Mouse (Mus musculus) heart, embryonic 13.5 days (tissue): ENCODE data around the gene Mmaa. TPM values are rescaled to one million over a fixed set of nuclear protein-coding genes. Genes with fewer than 3 reads are reported as not detected.

Experiments used
- ATAC-seq: fragments of 200-750 bp; cut with Nextera tagmentation; 2 replicates; pipeline ENCODE4 v1.8.0; 2017; ENCODE audit warnings: moderate TSS enrichment; ENCODE audit not compliant: insufficient number of reproducible peaks, low FRiP score, low TSS enrichment; ENCODE audit errors: extremely low read depth
- H3K27ac ChIP-seq: fragments of 300-500 bp; sonication (generic); replicated peaks from 2 replicates; pipeline ENCODE4 v1.5.1; 2015; ENCODE audit warnings: moderate library complexity, mild to moderate bottlenecking, inconsistent platforms
- H3K27me3 ChIP-seq: fragments of 300-500 bp; sonication (generic); replicated peaks from 2 replicates; pipeline ENCODE4 v1.6.1; 2015; ENCODE audit warnings: mild to moderate bottlenecking, inconsistent platforms
- H3K36me3 ChIP-seq: fragments of 300-500 bp; sonication (generic); 2 replicates; pipeline ENCODE4 v1.6.1; 2015; ENCODE audit warnings: mild to moderate bottlenecking, inconsistent platforms
- H3K4me1 ChIP-seq: fragments of 300-500 bp; sonication (generic); 2 replicates; pipeline ENCODE4 v1.6.1; 2015; ENCODE audit warnings: inconsistent platforms
- H3K4me2 ChIP-seq: fragments of 300-500 bp; sonication (generic); 2 replicates; pipeline ENCODE4 v1.6.1; 2015; ENCODE audit warnings: inconsistent platforms, mild to moderate bottlenecking, moderate library complexity
- H3K4me3 ChIP-seq: fragments of 300-500 bp; sonication (generic); 2 replicates; pipeline ENCODE4 v1.5.1; 2015; ENCODE audit warnings: moderate library complexity, mild to moderate bottlenecking, inconsistent platforms
- H3K9ac ChIP-seq: fragments of 300-500 bp; sonication (generic); 2 replicates; pipeline ENCODE4 v1.6.1; 2015; ENCODE audit warnings: inconsistent platforms, mild to moderate bottlenecking, moderate library complexity
- H3K9me3 ChIP-seq: fragments of 300-500 bp; sonication (generic); 2 replicates; pipeline ENCODE4 v1.6.1; 2016; ENCODE audit warnings: inconsistent platforms
- WGBS: fragments of 180-500 bp; shearing (Covaris S2); methylation state at CpG from one replicate; pipeline ENCODE4 v1.1.7; 2015; ENCODE audit warnings: mixed read lengths; 5-methylcytosine and 5-hydroxymethylcytosine counted together
- polyA plus RNA-seq: library from polyadenylated mRNA; unstranded; fragments of >200 nt; fragmentation: Nextera tagmentation; extraction: Ambion mirVana; gene quantifications from 2 replicates; pipeline ENCODE4 v1.2.1, GENCODE M21; 2015

The Mmaa gene
- polyA plus RNA-seq, 1 experiment from 2014 or later, result 13.1 TPM

DNA sequence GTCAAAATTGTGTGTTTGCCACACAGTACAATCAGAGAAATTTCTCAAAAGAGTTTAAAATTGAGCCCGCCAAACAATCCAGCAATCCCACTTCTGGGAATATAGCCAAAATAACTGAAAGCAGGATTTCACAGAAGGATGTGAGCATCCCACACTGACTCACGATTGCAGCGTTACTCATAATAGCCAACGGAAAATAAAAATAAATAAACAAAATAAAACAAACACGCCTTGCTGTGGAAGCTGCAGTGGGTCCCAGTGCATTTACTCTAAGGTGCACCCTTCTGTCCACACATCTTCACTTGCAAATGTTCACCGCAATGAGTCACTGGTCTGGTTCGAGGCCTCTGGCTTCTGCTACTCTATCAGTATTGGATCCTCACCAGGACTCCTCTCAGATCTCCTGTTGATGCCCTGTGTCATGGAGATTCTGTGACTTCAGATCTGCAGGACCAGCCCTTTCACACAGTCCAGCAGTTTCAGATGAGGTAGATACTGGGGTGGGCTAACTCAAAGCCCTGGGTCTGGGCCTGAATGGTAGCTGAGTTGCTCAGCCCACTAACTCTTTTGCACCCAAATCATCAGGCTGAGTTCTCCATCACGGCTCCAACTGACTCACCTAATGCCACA is 38.5 kb downstream of the Mmaa start:
- H3K4me2 ChIP-seq, result no peak overlapping the region
- H3K27me3 ChIP-seq, result no peaks in the 10 kb centered on the region
- no peaks in the 10 kb centered on the region for H3K9me3 ChIP-seq
- H3K4me3 ChIP-seq, result no peak overlapping the region
- H3K36me3 ChIP-seq, result no peaks in the 10 kb centered on the region
- peaks cover 11% of the 10 kb centered on the region for H3K4me1 ChIP-seq
- 63% methylated on average over 8 of the region's 8 CpGs for WGBS
- no peak overlapping the region for H3K9ac ChIP-seq
- no peak for ATAC-seq
- H3K27ac ChIP-seq, result no peak overlapping the region

GRCm38 (mm10) chr8:79253742-79254141 is 41.0 kb downstream of the Mmaa start:
- Histone ChIP-seq H3K27me3 (no peaks in the 10 kb centered on the region), H3K9me3 (no peaks in the 10 kb centered on the region), H3K27ac (no peak overlapping the region), H3K36me3 (no peaks in the 10 kb centered on the region), H3K4me1 (peaks cover 22% of the 10 kb centered on the region), H3K4me3 (no peak overlapping the region), H3K4me2 (no peak overlapping the region), H3K9ac (no peak overlapping the region)
- 81% methylated on average over 6 of the region's 6 CpGs for WGBS
- ATAC-seq, result no peak

GRCm38 (mm10) chr8:79248470-79248869 is 46.3 kb downstream of the Mmaa start, which contains the start of gene 1700011L22Rik:
1700011L22Rik (minus strand) TSS chr8:79248570.
- no peak within 1 kb of the TSS for H3K4me3 ChIP-seq
- H3K27ac ChIP-seq, result peak within 1 kb of the TSS; percentile 25
- H3K9me3 ChIP-seq, result no peaks in the 10 kb centered on the region
- ATAC-seq, result no peak
- no peak within 1 kb of the TSS for H3K4me2 ChIP-seq
- peaks cover 45% of the 10 kb centered on the region for H3K4me1 ChIP-seq
- H3K27me3 ChIP-seq, result no peaks in the 10 kb centered on the region
- WGBS, result 85% methylated on average over 6 of the region's 6 CpGs
- H3K9ac ChIP-seq, result no peak within 1 kb of the TSS
- no peaks in the 10 kb centered on the region for H3K36me3 ChIP-seq

DNA sequence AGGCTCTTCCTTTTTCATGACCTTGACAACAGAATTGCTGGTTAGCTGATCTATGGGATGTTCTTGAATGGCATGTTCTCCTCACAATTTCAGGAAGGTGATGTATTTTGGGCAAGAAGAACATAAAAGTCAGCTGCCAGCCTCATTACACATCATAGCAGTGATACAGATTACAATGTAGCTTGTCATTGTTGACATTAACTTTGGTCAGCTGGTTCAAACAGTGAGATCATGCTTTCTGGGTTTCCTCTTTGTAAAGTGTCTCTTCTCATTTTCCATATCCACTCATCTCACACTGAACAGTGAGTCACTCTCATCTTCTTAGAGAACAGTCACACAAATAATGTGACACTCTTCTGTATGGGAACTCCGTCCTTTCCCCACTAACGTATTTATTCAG is 51.3 kb downstream of the Mmaa start:
- no peaks in the 10 kb centered on the region for H3K27me3 ChIP-seq
- ATAC-seq, result no peak

GRCm38 (mm10) chr8:79239996-79240395 is 54.7 kb downstream of the Mmaa start:
- Histone ChIP-seq H3K9ac (no peak overlapping the region), H3K4me1 (peaks cover 6% of the 10 kb centered on the region; the same call in 1 of the 2 replicates)
- 77% methylated on average over 7 of the region's 7 CpGs for WGBS

More for the DNA sequence above, 51.3 kb downstream of the Mmaa start:
- no peaks in the 10 kb centered on the region for H3K36me3 ChIP-seq
- no peak overlapping the region for H3K4me2 ChIP-seq
- no peaks in the 10 kb centered on the region for H3K9me3 ChIP-seq
- no peak overlapping the region for H3K9ac ChIP-seq
- peaks cover 36% of the 10 kb centered on the region for H3K4me1 ChIP-seq
- no peak overlapping the region for H3K4me3 ChIP-seq
- 86% methylated on average over 2 of the region's 2 CpGs for WGBS
- no peak overlapping the region for H3K27ac ChIP-seq

GRCm38 (mm10) chr8:79239320-79239719 is 55.4 kb downstream of the Mmaa start:
- Histone ChIP-seq H3K27ac (no peak overlapping the region), H3K4me1 (peaks cover 6% of the 10 kb centered on the region; the same call in 1 of the 2 replicates), H3K36me3 (no peaks in the 10 kb centered on the region), H3K9me3 (no peaks in the 10 kb centered on the region), H3K9ac (no peak overlapping the region), H3K4me2 (no peak overlapping the region), H3K4me3 (no peak overlapping the region), H3K27me3 (no peaks in the 10 kb centered on the region)
- ATAC-seq, result no peak
- WGBS, result 74% methylated on average over 3 of the region's 3 CpGs

More at GRCm38 (mm10) chr8:79239996-79240395, 54.7 kb downstream of the Mmaa start:
- Histone ChIP-seq H3K27me3 (no peaks in the 10 kb centered on the region), H3K27ac (no peak overlapping the region), H3K9me3 (no peaks in the 10 kb centered on the region), H3K36me3 (no peaks in the 10 kb centered on the region), H3K4me2 (no peak overlapping the region), H3K4me3 (no peak overlapping the region)
- no peak for ATAC-seq

DNA sequence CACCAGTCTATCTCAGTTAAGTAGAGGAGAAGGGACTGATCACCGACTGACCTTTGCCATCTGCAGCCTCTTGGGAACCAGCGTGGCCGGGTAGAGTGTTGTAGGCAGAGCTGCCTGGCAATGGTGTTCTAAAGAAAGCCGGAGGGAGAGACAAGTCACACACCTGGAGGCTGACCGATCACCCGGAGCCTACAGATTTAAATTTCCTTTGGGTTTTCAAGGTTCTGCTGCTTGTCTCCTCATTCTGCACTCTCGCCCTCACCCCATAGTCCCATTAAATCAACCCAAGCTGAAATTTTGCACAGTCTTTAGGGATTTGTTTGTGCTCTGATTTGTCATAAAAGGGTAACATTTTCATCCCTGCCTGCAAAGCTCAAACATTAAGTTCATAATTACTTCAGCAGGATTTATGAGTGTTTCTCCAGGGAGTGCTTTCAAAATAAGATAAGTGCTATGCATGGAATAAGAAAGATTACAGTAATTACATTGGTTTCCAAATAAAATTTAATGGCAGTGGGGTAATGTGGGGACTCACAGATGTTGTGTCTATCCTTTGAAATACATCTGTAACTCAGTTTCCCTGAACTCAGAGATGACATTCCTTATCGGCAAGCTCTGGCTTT is 65.4 kb downstream of the Mmaa start:
- 84% methylated on average over 8 of the region's 8 CpGs for WGBS
- no peak for ATAC-seq
- H3K9ac ChIP-seq, result no peak overlapping the region

DNA sequence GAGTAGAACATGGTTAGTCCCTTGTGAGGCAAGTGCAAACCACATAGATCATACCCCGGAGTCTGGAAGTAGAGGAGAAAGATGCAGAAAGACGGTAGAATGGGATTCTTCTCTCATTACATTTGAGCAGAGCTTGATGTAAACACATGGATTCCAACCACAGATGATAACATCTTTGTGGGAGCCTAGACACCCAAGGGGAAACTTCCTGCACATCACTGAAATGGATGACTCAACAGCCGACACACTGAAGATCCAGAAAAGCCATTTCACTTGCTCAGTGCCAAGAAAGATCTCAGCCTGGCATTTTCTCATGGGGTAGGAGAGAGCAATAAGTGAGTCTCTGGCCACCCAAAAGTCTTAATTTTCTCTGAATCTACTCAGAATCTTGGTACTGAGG is 66.8 kb downstream of the Mmaa start:
- H3K36me3 ChIP-seq, result no peaks in the 10 kb centered on the region
- no peak overlapping the region for H3K9ac ChIP-seq
- H3K9me3 ChIP-seq, result no peaks in the 10 kb centered on the region
- H3K4me3 ChIP-seq, result no peak overlapping the region
- H3K27me3 ChIP-seq, result no peaks in the 10 kb centered on the region
- ATAC-seq, result no peak
- peaks cover 6% of the 10 kb centered on the region for H3K4me1 ChIP-seq
- H3K27ac ChIP-seq, result no peak overlapping the region
- 84% methylated on average over 3 of the region's 3 CpGs for WGBS
- H3K4me2 ChIP-seq, result no peak overlapping the region

More for the DNA sequence above, 65.4 kb downstream of the Mmaa start:
- Histone ChIP-seq H3K4me2 (no peak overlapping the region), H3K4me1 (no peaks in the 10 kb centered on the region), H3K27me3 (no peaks in the 10 kb centered on the region), H3K4me3 (no peak overlapping the region), H3K36me3 (no peaks in the 10 kb centered on the region), H3K9me3 (no peaks in the 10 kb centered on the region), H3K27ac (no peak overlapping the region)

GRCm38 (mm10) chr8:79227194-79227593 is 67.5 kb downstream of the Mmaa start:
- no peak overlapping the region for H3K4me2 ChIP-seq
- H3K9me3 ChIP-seq, result no peaks in the 10 kb centered on the region
- H3K9ac ChIP-seq, result no peak overlapping the region
- no peak overlapping the region for H3K27ac ChIP-seq
- H3K36me3 ChIP-seq, result no peaks in the 10 kb centered on the region
- 73% methylated on average over 4 of the region's 4 CpGs for WGBS
- no peak overlapping the region for H3K4me3 ChIP-seq
- ATAC-seq, result no peak
- H3K4me1 ChIP-seq, result peaks cover 13% of the 10 kb centered on the region
- H3K27me3 ChIP-seq, result no peaks in the 10 kb centered on the region

DNA sequence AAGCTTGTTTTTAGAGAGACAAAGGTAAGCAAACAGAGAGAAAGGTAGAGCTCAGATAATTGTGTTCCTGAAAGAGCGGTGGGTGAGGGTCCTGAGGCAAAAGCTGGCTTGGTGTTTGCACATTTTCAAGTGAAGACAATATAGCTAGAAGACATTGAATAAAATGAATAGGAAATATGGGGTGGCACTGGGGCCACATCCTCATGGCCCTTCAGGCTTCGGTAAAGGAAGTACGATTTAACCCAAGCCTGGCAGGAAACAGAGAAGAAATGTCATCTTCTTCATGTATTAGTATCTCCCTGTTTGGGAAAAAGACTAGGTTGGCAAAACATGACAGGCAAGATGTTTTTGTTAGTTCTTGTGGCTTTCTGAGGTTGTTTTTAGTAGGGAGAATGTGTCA is 68.7 kb downstream of the Mmaa start:
- H3K36me3 ChIP-seq, result no peaks in the 10 kb centered on the region
- H3K4me3 ChIP-seq, result no peak overlapping the region
- ATAC-seq, result no peak
- no peak overlapping the region for H3K9ac ChIP-seq
- no peak overlapping the region for H3K4me2 ChIP-seq
- H3K9me3 ChIP-seq, result no peaks in the 10 kb centered on the region
- peaks cover 20% of the 10 kb centered on the region for H3K4me1 ChIP-seq
- no peak overlapping the region for H3K27ac ChIP-seq
- WGBS, result 77% methylated on average over 3 of the region's 3 CpGs
- H3K27me3 ChIP-seq, result no peaks in the 10 kb centered on the region

DNA sequence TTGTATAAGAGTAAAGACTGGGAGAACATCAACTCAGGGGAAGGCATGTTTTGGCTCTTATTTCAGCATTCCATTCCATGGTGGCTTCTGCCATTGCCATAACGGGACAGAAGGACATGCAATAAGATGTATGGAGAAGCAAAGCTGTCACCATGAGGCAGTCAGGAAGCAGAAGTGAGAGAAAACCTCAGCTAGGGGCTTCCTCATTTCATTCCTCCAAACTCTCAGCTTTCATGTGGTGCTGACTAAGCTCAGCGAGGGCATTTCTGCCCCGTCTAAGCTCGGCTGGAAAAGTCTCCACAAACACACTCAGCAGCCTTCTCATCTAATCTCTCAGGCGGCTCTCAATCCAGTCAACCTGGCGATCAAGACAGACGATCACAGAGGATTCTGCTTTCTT is 69.2 kb downstream of the Mmaa start:
- WGBS, result 64% methylated on average over 7 of the region's 7 CpGs
- no peaks in the 10 kb centered on the region for H3K9me3 ChIP-seq
- H3K9ac ChIP-seq, result no peak overlapping the region
- peaks cover 20% of the 10 kb centered on the region for H3K4me1 ChIP-seq
- no peaks in the 10 kb centered on the region for H3K27me3 ChIP-seq
- no peak overlapping the region for H3K27ac ChIP-seq
- no peak overlapping the region for H3K4me2 ChIP-seq
- ATAC-seq, result no peak
- H3K36me3 ChIP-seq, result no peaks in the 10 kb centered on the region
- H3K4me3 ChIP-seq, result no peak overlapping the region

GRCm38 (mm10) chr8:79224363-79224762 is 70.4 kb downstream of the Mmaa start:
- Histone ChIP-seq H3K27ac (no peak overlapping the region), H3K36me3 (no peaks in the 10 kb centered on the region), H3K9ac (no peak overlapping the region), H3K4me1 (peaks cover 20% of the 10 kb centered on the region), H3K9me3 (no peaks in the 10 kb centered on the region), H3K4me2 (no peak overlapping the region), H3K4me3 (no peak overlapping the region), H3K27me3 (no peaks in the 10 kb centered on the region)
- ATAC-seq, result no peak
- WGBS, result 84% methylated on average over 9 of the region's 9 CpGs
